Mouse (Mus musculus): Measurements from ENCODE around the gene Ylpm1. TPM values are rescaled to one million over a fixed set of nuclear protein-coding genes. Genes with fewer than 3 reads are reported as not detected.

Gene Ylpm1
- polyA plus RNA-seq, 1 experiment from 2014 or later: 22.1 TPM

- Histone ChIP-seq H3K4me1 (replicated peaks) (peaks cover 11% of the 10 kb centered on the region), H3K27ac (no peak overlapping the region), H3K27me3 (replicated peaks) (no peaks in the 10 kb centered on the region), H3K4me3 (replicated peaks) (no peak overlapping the region), H3K9ac (no peak overlapping the region), H3K9me3 (no peaks in the 10 kb centered on the region), H3K4me2 (replicated peaks) (no peak overlapping the region), H3K36me3 (0 out of 2 replicates have a peak, but pooled peaks cover 6% of the 10 kb centered on the region)
- ATAC-seq: no peak
- 91% methylated on average over 3 of the region's 3 CpGs for WGBS
Measured at GRCm38 (mm10) chr12:85113917-85114316, 117.8 kb downstream of the Ylpm1 start.

- Histone ChIP-seq H3K36me3 (0 out of 2 replicates have a peak, but pooled peaks cover 9% of the 10 kb centered on the region), H3K4me1 (replicated peaks) (peaks cover 8% of the 10 kb centered on the region), H3K4me3 (replicated peaks) (no peak overlapping the region), H3K4me2 (replicated peaks) (no peak overlapping the region), H3K9ac (no peak overlapping the region), H3K27ac (no peak overlapping the region), H3K27me3 (replicated peaks) (no peaks in the 10 kb centered on the region), H3K9me3 (no peaks in the 10 kb centered on the region)
- WGBS: 85% methylated on average over 7 of the region's 7 CpGs
- ATAC-seq: no peak
Measured at GRCm38 (mm10) chr12:85115678-85116077, 119.6 kb downstream of the Ylpm1 start.

Other genes with a start within 250 kb of the Ylpm1 start
- 76.7 and 77.9 TPM in 2 replicates for gene Npc2, start 223.2 kb upstream of the Ylpm1 start, polyA plus RNA-seq (2015; fragmentation: Nextera tagmentation; extraction: Ambion mirVana)
- 124 and 134 TPM in 2 replicates for gene Isca2, start 223.1 kb upstream of the Ylpm1 start, polyA plus RNA-seq (2015; fragmentation: Nextera tagmentation; extraction: Ambion mirVana)
- gene Ltbp2, start 119.8 kb upstream of the Ylpm1 start, polyA plus RNA-seq (2015; fragmentation: Nextera tagmentation; extraction: Ambion mirVana): 0.75 and 1.6 TPM in 2 replicates
- gene Fcf1, start 25.4 kb upstream of the Ylpm1 start, polyA plus RNA-seq (2015; fragmentation: Nextera tagmentation; extraction: Ambion mirVana): 134 and 141 TPM in 2 replicates
- gene Arel1, start 25.4 kb upstream of the Ylpm1 start, polyA plus RNA-seq (2015; fragmentation: Nextera tagmentation; extraction: Ambion mirVana): 8.7 and 9.3 TPM in 2 replicates
- gene Prox2, start 114.4 kb downstream of the Ylpm1 start, polyA plus RNA-seq (2015; fragmentation: Nextera tagmentation; extraction: Ambion mirVana): 1.9 and 2.1 TPM in 2 replicates
- 117 and 125 TPM in 2 replicates for gene Dlst, start 114.5 kb downstream of the Ylpm1 start, polyA plus RNA-seq (2015; fragmentation: Nextera tagmentation; extraction: Ambion mirVana)
- gene Rps6kl1, start 154.9 kb downstream of the Ylpm1 start, polyA plus RNA-seq (2015; fragmentation: Nextera tagmentation; extraction: Ambion mirVana): 2.4 and 2.6 TPM in 2 replicates
- gene Pgf, start 181.5 kb downstream of the Ylpm1 start, polyA plus RNA-seq (2015; fragmentation: Nextera tagmentation; extraction: Ambion mirVana): 15.6 and 15.8 TPM in 2 replicates
- 66.8 and 72.0 TPM in 2 replicates for gene Eif2b2, start 223.2 kb downstream of the Ylpm1 start, polyA plus RNA-seq (2015; fragmentation: Nextera tagmentation; extraction: Ambion mirVana)

Data from intestine, embryonic 15.5 days (tissue).